Mouse (Mus musculus): ENCODE data around the gene Rit1. TPM values are rescaled to one million over a fixed set of nuclear protein-coding genes. Genes with fewer than 3 reads are reported as not detected.
A peak's percentile ranks its signal among the peaks of the same experiment; 100 is the strongest.

The Rit1 gene
- polyA plus RNA-seq, 1 experiment, result 52.1 TPM

GRCm38 (mm10) chr3:88736556-88736955 is 19.9 kb downstream of the Rit1 start:
- no peak overlapping the region for H3K27ac ChIP-seq (ENCODE audit: insufficient read depth, low read length)
- no peak overlapping the region for H3K4me3 ChIP-seq (ENCODE audit: insufficient read depth, low read length)
- no peak for TF ChIP-seq CTCF (IDR thresholded peaks at IDR 0.05; ENCODE audit: borderline replicate concordance, insufficient read depth, low read length)
- TF ChIP-seq POLR2A (IDR thresholded peaks at IDR 0.05; ENCODE audit: low read depth, low read length), result no peak
- no peaks in the 10 kb centered on the region; the same call in 1 of the 2 replicates for H3K4me1 ChIP-seq (ENCODE audit: control insufficient read depth, insufficient read depth, low read length)

- Histone ChIP-seq H3K27ac (ENCODE audit: insufficient read depth, low read length) (no peak overlapping the region), H3K4me3 (ENCODE audit: insufficient read depth, low read length) (no peak overlapping the region), H3K4me1 (ENCODE audit: control insufficient read depth, insufficient read depth, low read length) (no peaks in the 10 kb centered on the region; the same call in 1 of the 2 replicates)
- TF ChIP-seq CTCF (IDR thresholded peaks at IDR 0.05; ENCODE audit: borderline replicate concordance, insufficient read depth, low read length) (peak; percentile 51; the same call in 1 of the 2 replicates), POLR2A (IDR thresholded peaks at IDR 0.05; ENCODE audit: low read depth, low read length) (no peak)
Observed at GRCm38 (mm10) chr3:88738641-88739040, 22.0 kb downstream of the Rit1 start.

GRCm38 (mm10) chr3:88740147-88740546 is 23.5 kb downstream of the Rit1 start:
- H3K4me1 ChIP-seq (ENCODE audit: control insufficient read depth, insufficient read depth, low read length), result no peaks in the 10 kb centered on the region; the same call in 1 of the 2 replicates
- TF ChIP-seq POLR2A (IDR thresholded peaks at IDR 0.05; ENCODE audit: low read depth, low read length) (no peak), CTCF (IDR thresholded peaks at IDR 0.05; ENCODE audit: borderline replicate concordance, insufficient read depth, low read length) (no peak)
- no peak overlapping the region for H3K27ac ChIP-seq (ENCODE audit: insufficient read depth, low read length)
- no peak overlapping the region for H3K4me3 ChIP-seq (ENCODE audit: insufficient read depth, low read length)

- Histone ChIP-seq H3K4me1 (ENCODE audit: control insufficient read depth, insufficient read depth, low read length) (no peaks in the 10 kb centered on the region), H3K27ac (ENCODE audit: insufficient read depth, low read length) (no peak overlapping the region), H3K4me3 (ENCODE audit: insufficient read depth, low read length) (no peak overlapping the region)
- TF ChIP-seq POLR2A (IDR thresholded peaks at IDR 0.05; ENCODE audit: low read depth, low read length) (no peak), CTCF (IDR thresholded peaks at IDR 0.05; ENCODE audit: borderline replicate concordance, insufficient read depth, low read length) (no peak)
Observed at GRCm38 (mm10) chr3:88745534-88745933, 28.9 kb downstream of the Rit1 start.

GRCm38 (mm10) chr3:88746139-88746870 is 29.7 kb downstream of the Rit1 start:
- Histone ChIP-seq H3K27ac (ENCODE audit: insufficient read depth, low read length) (no peak overlapping the region), H3K4me3 (ENCODE audit: insufficient read depth, low read length) (no peak overlapping the region), H3K4me1 (ENCODE audit: control insufficient read depth, insufficient read depth, low read length) (no peaks in the 10 kb centered on the region)
- TF ChIP-seq POLR2A (IDR thresholded peaks at IDR 0.05; ENCODE audit: low read depth, low read length) (no peak), CTCF (IDR thresholded peaks at IDR 0.05; ENCODE audit: borderline replicate concordance, insufficient read depth, low read length) (no peak)

GRCm38 (mm10) chr3:88746871-88747231 is 30.2 kb downstream of the Rit1 start:
- no peak overlapping the region for H3K4me3 ChIP-seq (ENCODE audit: insufficient read depth, low read length)
- H3K4me1 ChIP-seq (ENCODE audit: control insufficient read depth, insufficient read depth, low read length), result no peaks in the 10 kb centered on the region
- TF ChIP-seq CTCF (IDR thresholded peaks at IDR 0.05; ENCODE audit: borderline replicate concordance, insufficient read depth, low read length) (no peak), POLR2A (IDR thresholded peaks at IDR 0.05; ENCODE audit: low read depth, low read length) (no peak)
- no peak overlapping the region for H3K27ac ChIP-seq (ENCODE audit: insufficient read depth, low read length)

GRCm38 (mm10) chr3:88754283-88754682 is 37.6 kb downstream of the Rit1 start:
- Histone ChIP-seq H3K4me1 (ENCODE audit: control insufficient read depth, insufficient read depth, low read length) (peaks cover 14% of the 10 kb centered on the region), H3K27ac (ENCODE audit: insufficient read depth, low read length) (no peak overlapping the region), H3K4me3 (ENCODE audit: insufficient read depth, low read length) (no peak overlapping the region)
- TF ChIP-seq CTCF (IDR thresholded peaks at IDR 0.05; ENCODE audit: borderline replicate concordance, insufficient read depth, low read length) (no peak), POLR2A (IDR thresholded peaks at IDR 0.05; ENCODE audit: low read depth, low read length) (no peak)

- no peak for TF ChIP-seq CTCF (IDR thresholded peaks at IDR 0.05; ENCODE audit: borderline replicate concordance, insufficient read depth, low read length)
- no peak overlapping the region for H3K27ac ChIP-seq (ENCODE audit: insufficient read depth, low read length)
Observed at GRCm38 (mm10) chr3:88755541-88755940, 38.9 kb downstream of the Rit1 start.

GRCm38 (mm10) chr3:88756276-88756675 is 39.6 kb downstream of the Rit1 start:
- TF ChIP-seq POLR2A (IDR thresholded peaks at IDR 0.05; ENCODE audit: low read depth, low read length), result no peak
- peak overlapping the region; percentile 42; the same call in 1 of the 2 replicates for H3K27ac ChIP-seq (ENCODE audit: insufficient read depth, low read length)
- H3K4me1 ChIP-seq (ENCODE audit: control insufficient read depth, insufficient read depth, low read length), result peaks cover 14% of the 10 kb centered on the region
- H3K4me3 ChIP-seq (ENCODE audit: insufficient read depth, low read length), result no peak overlapping the region

More at GRCm38 (mm10) chr3:88755541-88755940, 38.9 kb downstream of the Rit1 start:
- H3K4me1 ChIP-seq (ENCODE audit: control insufficient read depth, insufficient read depth, low read length), result peaks cover 14% of the 10 kb centered on the region
- no peak overlapping the region for H3K4me3 ChIP-seq (ENCODE audit: insufficient read depth, low read length)

- Histone ChIP-seq H3K4me1 (ENCODE audit: control insufficient read depth, insufficient read depth, low read length) (peaks cover 14% of the 10 kb centered on the region), H3K4me3 (ENCODE audit: insufficient read depth, low read length) (no peak overlapping the region), H3K27ac (ENCODE audit: insufficient read depth, low read length) (peak overlapping the region; percentile 49)
- TF ChIP-seq POLR2A (IDR thresholded peaks at IDR 0.05; ENCODE audit: low read depth, low read length), result no peak
- no peak for TF ChIP-seq CTCF (IDR thresholded peaks at IDR 0.05; ENCODE audit: borderline replicate concordance, insufficient read depth, low read length)
Observed at GRCm38 (mm10) chr3:88758045-88758500, 41.4 kb downstream of the Rit1 start.
